Comparison of ENCODE assay signal across 22 mouse cellular contexts in the genomic region with DNA sequence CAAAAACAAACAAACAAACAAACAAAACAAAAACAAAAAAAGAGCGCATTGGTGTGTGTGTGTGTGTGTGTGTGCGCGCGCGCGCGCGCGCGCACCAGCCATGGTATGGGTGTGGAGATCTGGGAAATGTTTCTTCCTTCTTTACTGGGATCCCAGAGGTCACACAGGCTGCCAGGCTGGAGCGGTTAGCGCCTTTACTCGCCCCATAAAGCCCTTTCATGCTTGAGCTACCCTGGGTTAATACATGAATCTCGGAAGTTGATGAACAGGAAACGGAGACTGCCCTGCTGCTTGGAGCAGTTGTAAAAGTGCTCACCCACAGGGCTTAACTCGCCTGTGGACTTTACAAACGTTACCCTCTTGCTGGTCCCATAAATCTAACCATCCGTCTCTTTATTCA. TPM values are rescaled to one million over a fixed set of nuclear protein-coding genes. Genes with fewer than 3 reads are reported as not detected.
DNase-seq lines count a peak whose midpoint lies in the region; ATAC-seq and TF ChIP-seq lines count a peak whose summit lies in the region.
"Had no signal": no experiment of that assay in that cellular context is flagged by ENCODE, and none has a peak within 500 bp of the region (broad histone marks: within the 10 kb centered on the region; RNA-seq: fewer than 3 reads in every experiment).

No protein-coding gene starts in this region.

- no peak overlapping the region for H3K9ac ChIP-seq in kidney, postnatal 0 days (ENCODE audit: low read depth, low read length)
- H3K9ac ChIP-seq in limb, embryonic 15.5 days: no peak overlapping the region
- H3K9ac ChIP-seq: hindbrain, embryonic 15.5 days; liver, postnatal 0 days had no signal

- H3K4me1 ChIP-seq in kidney, postnatal 0 days (replicated peaks; ENCODE audit: insufficient read depth, low read length): peaks cover 8% of the 10 kb centered on the region
- peaks cover 18% of the 10 kb centered on the region for H3K4me1 ChIP-seq in limb, embryonic 15.5 days

- H3K27ac ChIP-seq in kidney, postnatal 0 days: peak overlapping the region; percentile 47; the same call in 1 of the 2 replicates
- H3K27ac ChIP-seq in limb, embryonic 15.5 days: no peak overlapping the region
- H3K27ac ChIP-seq: embryonic facial prominence, embryonic 10.5 days; heart, adult 2 months; hindbrain, embryonic 15.5 days had no signal

- H3K4me2 ChIP-seq in kidney, postnatal 0 days (ENCODE audit: low read length): no peak overlapping the region
- 0 out of 2 replicates have a peak overlapping the region, but pooled peaks have one; percentile 8 for H3K4me2 ChIP-seq in limb, embryonic 15.5 days
- H3K4me2 ChIP-seq: hindbrain, embryonic 15.5 days had no signal

- no peaks in the 10 kb centered on the region for H3K36me3 ChIP-seq in kidney, postnatal 0 days (ENCODE audit: insufficient read depth, low read length)
- H3K36me3 ChIP-seq in limb, embryonic 15.5 days: no peaks in the 10 kb centered on the region
- H3K36me3 ChIP-seq: embryonic facial prominence, embryonic 10.5 days; hindbrain, embryonic 15.5 days had no signal

- TF ChIP-seq CTCF in kidney, postnatal 0 days (IDR thresholded peaks at IDR 0.05; ENCODE audit: low read depth): no peak

- 31% methylated on average over 18 of the region's 18 CpGs for WGBS in kidney, postnatal 0 days
- WGBS in limb, embryonic 15.5 days: 41% methylated on average over 18 of the region's 18 CpGs

- intact Hi-C loops in left cerebral cortex, postnatal 4 days (cut with DNase I): loop anchor here (5.0 kb wide), 1 partner anchor 159 kb away; no protein-coding TSS in a partner anchor

- no peak overlapping the region for H3K4me3 ChIP-seq in kidney, postnatal 0 days (replicated peaks; ENCODE audit: low read depth, low read length)
- no peak overlapping the region for H3K4me3 ChIP-seq in limb, embryonic 15.5 days
- H3K4me3 ChIP-seq: embryonic facial prominence, embryonic 10.5 days; heart, adult 2 months; hindbrain, embryonic 15.5 days had no signal

- H3K27me3 ChIP-seq in kidney, postnatal 0 days (ENCODE audit: insufficient read depth, low read length): no peaks in the 10 kb centered on the region
- H3K27me3 ChIP-seq in limb, embryonic 15.5 days: no peaks in the 10 kb centered on the region
- H3K27me3 ChIP-seq: hindbrain, embryonic 15.5 days had no signal

- DNase-seq in kidney, adult 11 months: peak; percentile 21
- no peak for DNase-seq in kidney, postnatal 25 days
- DNase-seq in ES-CJ7 (ENCODE audit: low read depth, low spot score): peak; percentile 31
- peak; percentile 80 for DNase-seq in kidney, postnatal 0 days (ENCODE audit: low spot score)
- DNase-seq in left cerebral cortex, postnatal 4 days: no peak
- no peak for DNase-seq in right cerebral cortex, postnatal 25 days
- DNase-seq: adrenal gland, adult 8-10 months; B cell, adult 2 months; cerebellum, adult 8-10 months; gastrocnemius, postnatal 10 days; heart, adult 2 months; heart, postnatal 4 days; liver, postnatal 0 days had no signal

- H3K9me3 ChIP-seq in kidney, postnatal 0 days (replicated peaks; ENCODE audit: low read length): no peaks in the 10 kb centered on the region
- H3K9me3 ChIP-seq in limb, embryonic 15.5 days: no peaks in the 10 kb centered on the region
- H3K9me3 ChIP-seq: embryonic facial prominence, embryonic 10.5 days; hindbrain, embryonic 15.5 days had no signal

- ATAC-seq in kidney, postnatal 0 days (replicated peaks; ENCODE audit: low FRiP score, low read depth): peak; percentile 76
- ATAC-seq in limb, embryonic 15.5 days (ENCODE audit: insufficient number of reproducible peaks, low FRiP score, low TSS enrichment, low read depth): no peak
- ATAC-seq: intestine, embryonic 16.5 days had no signal

RNA-seq across cellular contexts. Expression of gene Hesx1, which starts 2.6 kb away (rescaled TPM):
- 1.9 and 2.3 TPM in 2 replicates for polyA plus RNA-seq in kidney, postnatal 0 days (2015; fragmentation: Nextera tagmentation; extraction: Ambion mirVana)
- 0.24 TPM in 1 of 2 replicates, not detected in the other for polyA plus RNA-seq in limb, embryonic 15.5 days (2015; fragmentation: Nextera tagmentation; extraction: Ambion mirVana)
- not detected for total RNA-seq in left cerebral cortex, postnatal 4 days (2021)
- total RNA-seq: gastrocnemius, postnatal 10 days; heart, adult 2 months; left cerebral cortex, adult 8-10 months; liver, adult 2 months; megakaryocyte-erythroid progenitor cell, adult 5-6 weeks had no signal
- polyA plus RNA-seq: frontal cortex, adult 2 months; heart, adult 2 months; liver, adult 2 months; small intestine, adult 2 months had no signal

RNA-seq across cellular contexts. Expression of gene Appl1, which starts 20.6 kb away (rescaled TPM):
- 36.6 and 38.8 TPM in 2 replicates for polyA plus RNA-seq in kidney, postnatal 0 days (2015; fragmentation: Nextera tagmentation; extraction: Ambion mirVana)
- 44.1 and 58.6 TPM in 2 replicates for polyA plus RNA-seq in limb, embryonic 15.5 days (2015; fragmentation: Nextera tagmentation; extraction: Ambion mirVana)
- total RNA-seq in left cerebral cortex, postnatal 4 days (2021): 10 to 100 TPM; 60.6 to 70.6 TPM

RNA-seq across cellular contexts. Expression of gene Il17rd, which starts 47.1 kb away (rescaled TPM):
- polyA plus RNA-seq in kidney, postnatal 0 days (2015; fragmentation: Nextera tagmentation; extraction: Ambion mirVana): 3.9 TPM in 2 replicates
- 4.7 and 5.7 TPM in 2 replicates for polyA plus RNA-seq in limb, embryonic 15.5 days (2015; fragmentation: Nextera tagmentation; extraction: Ambion mirVana)
- total RNA-seq in left cerebral cortex, postnatal 4 days (2021): 1 to 10 TPM; 4.7 to 5.4 TPM

Comparison
In these comparisons a context has a peak if more than half of its experiments do, and no peak if none do; other contexts are left out.
1. DNase-seq: peak in kidney, adult 11 months (single experiment), ES-CJ7 (single experiment) and kidney, postnatal 0 days (single experiment); none in kidney, postnatal 25 days (0 of 2), left cerebral cortex, postnatal 4 days (single experiment) and right cerebral cortex, postnatal 25 days (single experiment).